Mouse (Mus musculus) bone marrow macrophage, adult 2 months (primary cell): ENCODE data around the gene Cep89. TPM values are rescaled to one million over a fixed set of nuclear protein-coding genes. Genes with fewer than 3 reads are reported as not detected.

Experiments
- H3K27ac ChIP-seq: 2 replicates; pipeline ENCODE4 v1.5.1; 2012; ENCODE audit warnings: low read depth, low read length; ENCODE audit not compliant: insufficient read depth
- H3K4me1 ChIP-seq: 2 replicates; pipeline ENCODE4 v1.6.1; 2012; ENCODE audit warnings: low read length; ENCODE audit not compliant: control insufficient read depth, insufficient read depth
- H3K4me3 ChIP-seq: 2 replicates; pipeline ENCODE4 v1.5.1; 2012; ENCODE audit warnings: mild to moderate bottlenecking, low read length, moderate library complexity; ENCODE audit not compliant: insufficient read depth
- CTCF ChIP-seq: IDR thresholded peaks from 2 replicates; pipeline ENCODE4 v1.5.1; 2012; ENCODE audit warnings: low read depth, mild to moderate bottlenecking, low read length, moderate library complexity
- POLR2A ChIP-seq: IDR thresholded peaks from 2 replicates; pipeline ENCODE4 v1.6.1; 2012; ENCODE audit warnings: mild to moderate bottlenecking, low read depth, low read length, borderline replicate concordance
- polyA plus RNA-seq: library from polyadenylated mRNA; stranded (reverse); fragments of >200 nt; gene quantifications from 2 replicates; pipeline ENCODE4 v1.2.4, GENCODE M21; 2012; ENCODE audit not compliant: missing spikeins, insufficient read depth, insufficient read length

The Cep89 gene
- polyA plus RNA-seq, 1 experiment = 16.6 TPM

GRCm38 (mm10) chr7:35362868-35363267 is 34.0 kb upstream of the Cep89 start:
- Histone ChIP-seq H3K4me1 (no peaks in the 10 kb centered on the region), H3K4me3 (no peak overlapping the region), H3K27ac (no peak overlapping the region)
- no peak for TF ChIP-seq CTCF
- TF ChIP-seq POLR2A = no peak

GRCm38 (mm10) chr7:35365161-35365910 is 31.5 kb upstream of the Cep89 start:
- Histone ChIP-seq H3K4me3 (no peak overlapping the region), H3K27ac (no peak overlapping the region), H3K4me1 (no peaks in the 10 kb centered on the region)
- TF ChIP-seq POLR2A = no peak

- TF ChIP-seq POLR2A (no peak), CTCF (no peak)
- Histone ChIP-seq H3K4me3 (no peak overlapping the region), H3K4me1 (no peaks in the 10 kb centered on the region), H3K27ac (no peak overlapping the region)
Observed at GRCm38 (mm10) chr7:35371096-35371495, 25.7 kb upstream of the Cep89 start.

GRCm38 (mm10) chr7:35372483-35373017 is 24.3 kb upstream of the Cep89 start:
- H3K27ac ChIP-seq = no peak overlapping the region
- H3K4me1 ChIP-seq = no peaks in the 10 kb centered on the region
- no peak overlapping the region for H3K4me3 ChIP-seq
- no peak for TF ChIP-seq POLR2A
- TF ChIP-seq CTCF = no peak

- no peak for TF ChIP-seq CTCF
- no peak for TF ChIP-seq POLR2A
- no peak overlapping the region for H3K4me3 ChIP-seq
Observed at GRCm38 (mm10) chr7:35373146-35373989, 23.5 kb upstream of the Cep89 start.

GRCm38 (mm10) chr7:35374265-35374664 is 22.6 kb upstream of the Cep89 start:
- Histone ChIP-seq H3K4me3 (no peak overlapping the region), H3K4me1 (no peaks in the 10 kb centered on the region), H3K27ac (no peak overlapping the region)
- TF ChIP-seq CTCF (no peak), POLR2A (no peak)

More at GRCm38 (mm10) chr7:35373146-35373989, 23.5 kb upstream of the Cep89 start:
- H3K4me1 ChIP-seq = no peaks in the 10 kb centered on the region
- H3K27ac ChIP-seq = no peak overlapping the region

- TF ChIP-seq CTCF (no peak), POLR2A (no peak)
- Histone ChIP-seq H3K4me3 (no peak overlapping the region), H3K27ac (no peak overlapping the region)
Observed at GRCm38 (mm10) chr7:35376623-35377022, 20.2 kb upstream of the Cep89 start.

GRCm38 (mm10) chr7:35379492-35380119 is 17.2 kb upstream of the Cep89 start:
- Histone ChIP-seq H3K4me3 (no peak overlapping the region), H3K27ac (no peak overlapping the region), H3K4me1 (no peaks in the 10 kb centered on the region)
- TF ChIP-seq POLR2A (no peak), CTCF (no peak)

More at GRCm38 (mm10) chr7:35376623-35377022, 20.2 kb upstream of the Cep89 start:
- no peaks in the 10 kb centered on the region for H3K4me1 ChIP-seq

- TF ChIP-seq CTCF (no peak), POLR2A (no peak)
- Histone ChIP-seq H3K27ac (no peak overlapping the region), H3K4me1 (no peaks in the 10 kb centered on the region), H3K4me3 (no peak overlapping the region)
Observed at GRCm38 (mm10) chr7:35380351-35380750, 16.5 kb upstream of the Cep89 start.
